Mouse (Mus musculus) left cerebral cortex, postnatal 4 days (tissue): ENCODE measurements around the gene Gm6685. TPM values are rescaled to one million over a fixed set of nuclear protein-coding genes. Genes with fewer than 3 reads are reported as not detected.
"Not testable (repeated sequence)": the region's sequence is repeated elsewhere in the genome, so short reads cannot be mapped to it uniquely, and the experiment has no call there.

Experiments
- DNase-seq: peaks from one replicate; pipeline ENCODE4 v3.0.0-alpha.2; 2022
- intact Hi-C: fragments of 180-260 bp; cut with DNase I; formaldehyde crosslinking; loops from one replicate; pipeline ENCODE4 v1.15.1; 2025
- total RNA-seq, 2 experiments: library from RNA; stranded (reverse); gene quantifications; 2 replicates each; pipeline ENCODE4 v1.2.3; 2021

Gene Gm6685
- total RNA-seq: 1 to 10 TPM; 4.9 to 7.3 TPM

DNA sequence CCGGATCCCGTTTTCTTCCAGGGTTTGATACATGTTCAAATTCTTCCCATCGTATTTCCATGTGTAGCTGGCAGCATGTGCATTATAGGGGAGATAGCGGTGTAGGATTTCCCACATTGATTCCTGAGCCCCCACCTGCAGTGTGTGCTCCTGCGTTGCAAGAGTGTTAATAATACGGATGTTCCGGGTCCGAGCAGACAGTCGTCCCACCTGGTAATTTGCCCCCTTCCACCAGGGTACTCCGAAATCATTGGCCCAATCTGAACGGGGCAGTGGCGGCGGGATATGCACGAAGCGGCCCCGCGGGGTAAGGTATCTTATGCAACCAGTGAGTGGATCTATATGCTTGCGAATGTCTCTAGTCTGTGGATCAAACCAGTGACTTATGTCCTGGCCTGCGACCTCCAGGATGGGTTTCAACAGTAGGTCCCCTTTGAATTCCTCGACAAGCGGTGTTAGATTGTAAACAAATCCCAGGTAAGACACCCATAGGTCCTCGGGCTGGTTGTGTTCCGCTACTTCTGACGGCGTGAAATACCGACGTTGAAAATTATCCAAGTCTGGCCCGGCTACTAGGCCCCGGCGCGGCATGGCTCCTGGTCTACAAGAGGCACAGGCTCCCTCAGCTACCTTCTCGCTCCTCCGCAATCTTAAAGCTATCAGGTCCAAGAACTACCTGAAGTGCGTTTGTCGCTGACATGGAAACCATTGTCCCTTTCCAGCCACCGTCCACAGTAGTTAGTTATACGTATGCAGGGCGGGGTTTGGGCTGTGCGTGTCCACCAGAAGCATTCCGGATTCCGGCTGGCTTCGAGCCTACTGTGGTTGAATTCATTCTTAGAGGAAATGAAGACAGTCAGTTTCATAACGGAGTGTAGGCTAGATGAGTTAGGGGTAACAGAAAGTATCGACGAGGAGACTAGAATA, at the start of gene Gm6685:
TSS of gene Gm6685 (minus strand) at position 644 of the 927 bp plus-strand sequence.
- DNase-seq, intact Hi-C loops: not testable (repeated sequence)

DNA sequence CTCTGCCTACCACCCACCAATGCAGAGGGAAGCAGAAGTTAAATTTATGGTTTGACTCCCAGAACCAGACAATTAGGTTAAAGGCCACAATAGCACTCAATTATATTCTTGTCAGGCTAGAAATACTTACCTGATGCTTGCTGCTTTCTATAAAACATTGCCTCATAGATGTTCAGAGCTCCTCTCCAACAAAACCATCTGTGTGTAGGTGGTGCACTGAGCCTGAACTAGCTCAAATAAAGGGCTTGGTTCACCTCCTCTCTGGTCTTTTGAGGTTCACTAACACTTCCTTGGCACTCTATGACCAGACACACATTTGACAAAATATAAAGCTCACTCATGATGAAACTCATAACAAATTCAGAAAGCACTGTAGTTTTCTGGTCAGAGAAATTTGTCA, 36.2 kb upstream of the Gm6685 start:
- intact Hi-C loops: no loop called here
- DNase-seq: no peak

DNA sequence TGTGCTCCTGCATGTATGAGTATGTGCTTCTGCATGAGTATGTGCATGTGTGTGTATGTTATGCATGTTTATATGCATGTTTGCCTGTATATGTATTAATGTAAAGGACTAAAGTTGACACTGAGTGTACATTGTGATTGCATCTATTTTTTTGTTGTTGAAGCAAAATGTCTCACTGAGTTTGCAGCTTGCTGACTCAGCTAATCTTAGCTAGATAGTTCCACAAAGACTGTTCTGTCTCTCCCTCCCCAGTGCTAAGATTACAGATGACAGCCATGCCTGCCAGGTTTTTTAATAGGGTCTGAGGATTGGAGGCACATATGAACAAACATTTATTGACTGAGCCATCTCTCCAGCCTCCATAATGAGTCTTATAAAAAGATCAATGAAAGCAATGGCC, 35.0 kb upstream of the Gm6685 start:
- intact Hi-C loops: no loop called here
- DNase-seq: no peak

DNA sequence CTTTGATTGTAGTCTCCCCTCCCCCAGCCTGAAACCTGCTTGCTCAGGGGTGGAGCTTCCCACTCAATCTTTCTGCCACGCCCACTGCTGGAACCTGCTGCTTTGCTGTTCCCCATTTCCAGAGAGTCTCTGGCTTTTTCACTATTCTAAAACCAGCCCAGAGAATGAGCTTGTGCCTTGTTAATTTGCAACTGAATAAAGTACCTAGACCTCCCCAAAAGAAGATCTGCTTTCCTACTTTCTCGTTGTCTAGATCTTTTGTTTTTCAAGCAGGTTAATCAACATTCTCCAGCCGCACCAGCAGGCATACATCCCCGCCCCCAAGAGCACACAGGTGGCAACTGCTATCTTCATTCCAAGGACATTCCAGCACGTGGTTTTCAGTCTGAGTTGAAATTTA, 31.7 kb upstream of the Gm6685 start:
- DNase-seq, intact Hi-C loops: not testable (repeated sequence)

DNA sequence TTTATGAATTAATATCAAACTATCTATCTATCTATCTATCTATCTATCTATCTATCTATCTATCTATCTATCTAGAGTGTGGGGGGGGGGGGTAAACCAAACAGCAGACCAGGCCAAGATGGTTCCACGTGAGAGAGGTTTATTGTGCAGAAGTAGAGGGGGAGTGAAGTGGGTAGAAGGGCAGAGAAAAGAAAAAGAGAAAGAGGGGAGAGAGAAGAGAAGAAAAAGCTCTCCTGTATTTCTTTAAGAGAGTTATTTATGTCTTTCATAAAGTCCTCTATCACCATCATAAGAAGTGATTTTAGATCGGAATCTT, 26.2 kb upstream of the Gm6685 start:
- intact Hi-C loops: loop anchor here (10.0 kb wide), 1 partner anchor 219 kb away; the partner anchor contains the start of gene Ccdc85a
- no peak for DNase-seq

DNA sequence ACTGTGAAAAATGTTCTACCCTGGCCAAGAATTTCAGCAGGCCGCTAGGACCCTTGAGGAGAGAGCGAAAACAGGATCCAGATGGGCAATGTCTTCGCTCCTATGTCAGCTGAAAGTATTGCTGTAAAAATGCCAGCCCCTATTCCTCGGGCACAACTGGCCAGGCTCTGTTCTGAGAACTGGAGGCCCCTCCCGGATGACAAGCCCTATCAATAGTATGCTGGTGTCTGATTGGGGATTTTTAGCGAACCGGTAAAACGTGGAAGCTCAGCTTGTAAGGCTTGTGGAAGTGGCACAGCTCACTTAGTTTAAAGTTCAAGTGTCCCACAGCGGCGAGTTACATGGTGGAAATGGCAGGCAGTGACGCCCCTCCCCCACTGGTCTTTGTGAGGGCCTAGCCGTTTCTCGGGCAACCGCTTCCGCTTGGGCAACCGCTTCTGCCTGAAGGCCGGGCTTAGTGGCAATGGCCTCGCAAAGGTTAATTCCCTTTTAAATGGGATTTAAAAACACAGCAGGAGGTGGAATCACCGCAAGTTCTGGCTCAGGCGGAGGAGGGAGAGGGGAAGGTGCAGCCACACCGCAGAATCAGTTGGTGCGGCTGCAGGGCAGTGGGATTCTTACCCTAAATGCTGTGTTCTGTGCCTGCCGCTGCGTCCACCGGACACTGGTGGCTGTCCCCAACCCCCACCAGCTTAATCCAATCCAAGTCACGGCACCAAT, 25.7 kb upstream of the Gm6685 start:
- intact Hi-C loops: loop anchor here (10.0 kb wide), 1 partner anchor 219 kb away; the partner anchor contains the start of gene Ccdc85a
- peak; percentile 94 for DNase-seq

DNA sequence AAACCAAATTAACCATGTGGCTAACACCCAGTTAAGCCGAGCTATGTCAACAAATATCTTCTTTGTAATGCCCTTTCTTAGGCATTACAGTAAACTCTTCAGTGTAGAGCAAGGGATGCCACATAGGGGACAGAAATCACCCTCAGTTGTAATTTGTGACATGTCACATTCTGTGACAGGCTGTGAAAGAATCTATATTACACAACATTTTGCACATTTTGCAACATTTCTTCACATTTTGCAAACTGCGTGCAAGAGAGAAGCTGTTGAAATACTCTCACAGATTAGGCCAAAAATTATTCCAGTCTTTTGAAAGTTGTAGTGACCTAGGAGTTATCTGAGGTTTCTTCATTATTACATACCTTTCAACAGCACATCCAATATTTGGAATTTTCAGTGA, 3.8 kb upstream of the Gm6685 start:
- no peak for DNase-seq
- intact Hi-C loops: no loop called here

DNA sequence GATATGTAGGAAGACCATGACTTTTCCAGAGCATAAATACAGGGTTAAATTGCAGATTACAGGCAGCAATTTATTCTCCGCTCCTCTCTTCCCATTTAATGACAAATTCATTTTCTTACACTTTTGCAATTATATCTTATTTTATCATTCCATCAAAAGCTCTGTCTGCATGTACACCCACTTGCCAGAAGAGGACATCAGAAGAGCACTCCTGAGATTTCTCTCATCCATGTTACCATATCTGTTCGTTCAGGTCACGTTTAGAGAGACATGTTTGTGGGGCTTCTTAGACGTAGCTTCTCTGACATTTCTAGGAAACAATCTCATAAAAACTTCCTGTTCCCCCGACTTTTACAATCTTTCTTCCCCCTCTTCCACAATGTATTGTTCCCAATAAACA, 2.2 kb upstream of the Gm6685 start:
- intact Hi-C loops: no loop called here
- DNase-seq: no peak

DNA sequence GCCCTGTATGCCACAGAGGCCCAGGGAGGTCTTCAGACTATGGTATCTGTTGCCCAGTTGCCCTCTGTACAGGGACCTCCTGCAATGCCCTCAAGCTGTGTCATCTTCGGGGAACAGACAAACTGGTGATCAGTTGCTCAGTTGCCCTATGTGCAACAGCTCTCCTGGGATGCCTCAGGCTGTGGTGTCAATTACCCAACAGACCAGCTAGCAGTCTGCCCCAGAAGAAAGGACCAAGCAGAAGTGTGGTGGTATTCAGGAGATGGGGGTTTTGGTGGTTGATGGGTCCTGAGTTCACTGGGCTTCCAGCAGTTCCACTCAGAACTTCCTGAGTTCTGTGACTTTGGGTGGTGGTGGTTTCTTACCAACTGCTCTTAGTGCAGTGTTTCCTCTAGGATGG, 11.8 kb downstream of the Gm6685 start:
- intact Hi-C loops: no loop called here
- no peak for DNase-seq

DNA sequence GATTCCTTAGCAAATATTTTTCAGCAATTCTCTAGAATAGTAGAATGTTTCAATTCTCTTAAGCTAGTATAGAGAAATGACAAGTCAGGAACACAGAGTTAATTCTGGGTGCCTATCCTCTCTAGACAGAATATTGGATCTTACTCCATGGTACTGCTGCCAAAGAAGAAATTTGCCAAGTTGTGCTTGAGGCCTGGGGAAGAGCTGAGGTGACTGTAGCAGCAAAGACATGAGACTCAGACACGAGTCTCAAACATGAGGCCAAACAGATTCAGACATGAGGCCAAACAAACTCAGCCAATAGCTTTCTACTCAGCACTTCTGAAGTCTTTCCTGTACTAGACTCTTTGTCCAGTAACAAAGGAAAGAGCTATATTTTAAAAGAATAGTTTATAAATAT, 26.3 kb downstream of the Gm6685 start:
- DNase-seq: no peak
- intact Hi-C loops: no loop called here

DNA sequence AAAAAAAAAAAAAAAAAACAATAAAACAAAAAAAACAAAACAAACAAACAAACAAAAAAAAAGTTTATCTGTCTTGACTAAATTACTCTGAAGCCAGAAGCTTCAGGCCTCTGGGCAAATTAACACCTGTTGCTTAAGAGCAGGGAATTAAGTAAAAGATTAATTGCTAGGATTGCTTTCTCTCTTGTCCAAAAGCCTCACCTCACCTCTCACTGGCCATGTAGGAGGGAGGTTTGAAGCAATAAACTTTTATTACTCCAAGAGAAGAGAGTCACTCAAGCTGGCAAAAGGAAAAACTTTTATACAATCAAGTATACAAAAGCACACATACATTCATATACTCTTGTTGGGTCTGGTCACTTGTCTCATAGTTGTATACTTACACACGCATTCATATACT, 31.9 kb downstream of the Gm6685 start:
- no peak for DNase-seq
- intact Hi-C loops: no loop called here

DNA sequence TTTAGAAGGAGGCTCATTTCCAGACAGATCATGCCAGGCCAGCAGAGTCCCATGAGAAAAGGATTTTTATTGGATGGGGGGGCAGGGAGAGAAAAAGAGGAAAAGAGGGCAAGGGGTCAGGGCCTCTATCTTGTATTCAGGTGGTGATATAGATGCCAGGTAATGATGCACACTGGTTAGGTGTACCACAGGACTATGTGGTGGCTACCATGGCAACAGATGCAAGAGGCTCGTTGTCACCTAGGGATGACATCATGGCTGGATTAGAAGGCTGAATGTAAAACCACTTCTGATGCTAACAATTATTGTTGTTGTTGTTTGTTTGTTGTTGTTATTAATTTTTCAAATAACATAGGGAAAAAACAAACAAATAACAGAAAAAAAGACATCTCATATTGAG, 49.2 kb downstream of the Gm6685 start:
- intact Hi-C loops: no loop called here
- DNase-seq: no peak

Other genes starting within 250 kb of the Gm6685 start
- gene Ccdc85a, start 244.5 kb upstream of the Gm6685 start, total RNA-seq: 10 to 100 TPM; 89.3 to 98.0 TPM